Mouse (Mus musculus) megakaryocyte, embryonic 14.5 days (primary cell): ENCODE measurements around the gene Gls2. TPM values are rescaled to one million over a fixed set of nuclear protein-coding genes. Genes with fewer than 3 reads are reported as not detected.
"Not testable (repeated sequence)": the region's sequence is repeated elsewhere in the genome, so short reads cannot be mapped to it uniquely, and the experiment has no call there.

ENCODE experiments used
- H3K27me3 ChIP-seq: replicated peaks from 2 replicates; pipeline ENCODE3; 2012; ENCODE audit warnings: inconsistent platforms
- H3K36me3 ChIP-seq: replicated peaks from 2 replicates; pipeline ENCODE3; 2012; ENCODE audit warnings: low read length, inconsistent platforms, mixed read lengths
- H3K4me1 ChIP-seq: 2 replicates; pipeline ENCODE4 v1.6.1; 2012; ENCODE audit warnings: inconsistent platforms
- H3K4me3 ChIP-seq: replicated peaks from 2 replicates; pipeline ENCODE3; 2012; ENCODE audit warnings: moderate library complexity, mild to moderate bottlenecking, inconsistent platforms
- H3K9me3 ChIP-seq: 2 replicates; pipeline ENCODE4 v1.6.1; 2012; ENCODE audit warnings: inconsistent platforms
- FLI1 ChIP-seq: IDR thresholded peaks from 2 replicates; pipeline ENCODE4 v1.6.1; 2012; ENCODE audit warnings: low read length, inconsistent platforms, mixed read lengths
- GATA1 ChIP-seq: IDR thresholded peaks from 3 replicates; pipeline ENCODE4 v1.6.1; 2012; ENCODE audit warnings: mixed read lengths, low read length, inconsistent platforms, borderline replicate concordance
- polyA plus RNA-seq: library from polyadenylated mRNA; stranded (reverse); fragments of >175 nt; gene quantifications from 2 replicates; pipeline ENCODE4 v1.2.3, GENCODE M21; 2012; ENCODE audit warnings: low replicate concordance; ENCODE audit not compliant: insufficient read depth

Gls2 gene
- 1.8 TPM in 1 of 2 replicates, not detected in the other for polyA plus RNA-seq

- Histone ChIP-seq H3K36me3 (no peaks in the 10 kb centered on the region), H3K27me3 (peaks cover 43% of the 10 kb centered on the region), H3K4me1 (peaks cover 25% of the 10 kb centered on the region), H3K9me3 (no peaks in the 10 kb centered on the region), H3K4me3 (peak within 1 kb of the TSS; percentile 93)
- no peak for TF ChIP-seq GATA1
- no peak for TF ChIP-seq FLI1
Measured at GRCm38 (mm10) chr10:128194024-128194550, at the start of gene Gls2. Gene Gls2, plus strand, starts transcription at chr10:128194457.

- TF ChIP-seq FLI1, result no peak
- H3K36me3 ChIP-seq, result peaks cover 50% of the 10 kb centered on the region
Measured at GRCm38 (mm10) chr10:128144961-128145360, 49.3 kb upstream of the Gls2 start.

GRCm38 (mm10) chr10:128148789-128149365 lies 45.4 kb upstream of the Gls2 start:
- Histone ChIP-seq H3K4me3 (peak overlapping the region; percentile 87), H3K4me1 (peaks cover 21% of the 10 kb centered on the region), H3K9me3 (no peaks in the 10 kb centered on the region), H3K27me3 (no peaks in the 10 kb centered on the region), H3K36me3 (peaks cover 36% of the 10 kb centered on the region)
- no peak for TF ChIP-seq GATA1
- TF ChIP-seq FLI1, result no peak

More at GRCm38 (mm10) chr10:128144961-128145360, 49.3 kb upstream of the Gls2 start:
- H3K9me3 ChIP-seq, result no peaks in the 10 kb centered on the region
- H3K4me1 ChIP-seq, result peaks cover 15% of the 10 kb centered on the region
- H3K27me3 ChIP-seq, result no peaks in the 10 kb centered on the region
- H3K4me3 ChIP-seq, result no peak overlapping the region

DNA sequence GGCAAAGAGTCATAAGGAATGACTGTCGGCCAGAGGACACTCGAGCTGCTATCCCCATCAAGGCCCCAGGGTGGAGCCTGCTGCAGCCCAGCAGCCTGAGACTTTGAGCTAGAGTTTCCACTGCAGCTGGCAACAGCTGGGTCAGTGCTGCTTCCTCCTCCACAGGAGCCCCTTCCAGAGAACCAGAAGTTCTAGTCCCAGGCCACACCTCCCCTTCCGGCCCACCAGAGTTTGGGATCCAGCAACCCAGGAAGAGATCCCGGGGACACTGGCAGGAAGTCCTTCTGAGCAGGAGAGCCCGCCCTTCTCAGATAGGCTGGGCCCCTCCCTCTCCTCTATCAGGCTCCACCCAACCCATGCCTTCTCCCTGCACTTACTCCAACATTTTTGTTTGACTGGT lies 44.7 kb upstream of the Gls2 start:
- TF ChIP-seq FLI1 (no peak), GATA1 (no peak)
- Histone ChIP-seq H3K4me1 (peaks cover 21% of the 10 kb centered on the region), H3K4me3 (peak overlapping the region; percentile 87), H3K36me3 (peaks cover 32% of the 10 kb centered on the region), H3K9me3 (no peaks in the 10 kb centered on the region), H3K27me3 (no peaks in the 10 kb centered on the region)

- Histone ChIP-seq H3K36me3 (peaks cover 20% of the 10 kb centered on the region), H3K4me3 (no peak overlapping the region), H3K9me3 (no peaks in the 10 kb centered on the region), H3K27me3 (no peaks in the 10 kb centered on the region), H3K4me1 (peaks cover 21% of the 10 kb centered on the region)
- no peak for TF ChIP-seq GATA1
- TF ChIP-seq FLI1, result no peak
Measured at GRCm38 (mm10) chr10:128150941-128151340, 43.3 kb upstream of the Gls2 start.

DNA sequence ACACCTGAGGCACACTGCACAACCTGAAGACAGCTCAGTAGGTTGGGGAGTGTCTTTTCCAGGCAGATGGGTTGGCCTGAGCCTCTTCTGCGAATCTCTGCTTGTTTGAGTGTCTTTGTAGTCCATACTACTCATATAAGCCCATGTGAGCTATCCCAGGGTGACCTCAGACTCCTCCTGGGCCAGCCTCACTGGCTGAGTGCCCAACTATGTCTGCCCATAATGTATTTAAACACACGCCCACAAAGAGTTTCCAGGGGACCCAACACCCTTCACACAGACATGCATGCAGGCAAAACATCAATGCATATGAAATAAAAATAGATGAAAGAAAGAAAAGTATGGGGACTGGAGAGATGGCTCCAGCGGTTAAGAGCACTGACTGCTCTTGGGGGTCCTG lies 40.3 kb upstream of the Gls2 start:
- TF ChIP-seq FLI1 (no peak), GATA1 (no peak)
- Histone ChIP-seq H3K36me3 (peaks cover 13% of the 10 kb centered on the region), H3K27me3 (no peaks in the 10 kb centered on the region), H3K9me3 (no peaks in the 10 kb centered on the region), H3K4me1 (peaks cover 16% of the 10 kb centered on the region), H3K4me3 (no peak overlapping the region)

- not testable (repeated sequence) for H3K9me3 ChIP-seq, H3K4me3 ChIP-seq, H3K27me3 ChIP-seq, H3K36me3 ChIP-seq
- peaks cover 23% of the 10 kb centered on the region for H3K4me1 ChIP-seq
Measured at GRCm38 (mm10) chr10:128165726-128166125, 28.5 kb upstream of the Gls2 start.

GRCm38 (mm10) chr10:128167091-128167490 lies 27.2 kb upstream of the Gls2 start:
- Histone ChIP-seq H3K27me3 (no peaks in the 10 kb centered on the region), H3K4me3 (no peak overlapping the region), H3K4me1 (peaks cover 23% of the 10 kb centered on the region), H3K36me3 (peaks cover 3% of the 10 kb centered on the region), H3K9me3 (0 out of 2 replicates have a peak, but pooled peaks cover 3% of the 10 kb centered on the region)
- no peak for TF ChIP-seq GATA1
- no peak for TF ChIP-seq FLI1

GRCm38 (mm10) chr10:128171348-128171747 lies 22.9 kb upstream of the Gls2 start:
- H3K4me3 ChIP-seq, H3K36me3 ChIP-seq, H3K27me3 ChIP-seq, H3K9me3 ChIP-seq: not testable (repeated sequence)
- H3K4me1 ChIP-seq, result peaks cover 34% of the 10 kb centered on the region

GRCm38 (mm10) chr10:128175302-128175701 lies 19.0 kb upstream of the Gls2 start:
- no peaks in the 10 kb centered on the region for H3K27me3 ChIP-seq
- TF ChIP-seq FLI1 (no peak), GATA1 (no peak)
- H3K4me3 ChIP-seq, result peak overlapping the region; percentile 92
- no peaks in the 10 kb centered on the region for H3K36me3 ChIP-seq
- H3K9me3 ChIP-seq, result no peaks in the 10 kb centered on the region
- peaks cover 32% of the 10 kb centered on the region for H3K4me1 ChIP-seq

DNA sequence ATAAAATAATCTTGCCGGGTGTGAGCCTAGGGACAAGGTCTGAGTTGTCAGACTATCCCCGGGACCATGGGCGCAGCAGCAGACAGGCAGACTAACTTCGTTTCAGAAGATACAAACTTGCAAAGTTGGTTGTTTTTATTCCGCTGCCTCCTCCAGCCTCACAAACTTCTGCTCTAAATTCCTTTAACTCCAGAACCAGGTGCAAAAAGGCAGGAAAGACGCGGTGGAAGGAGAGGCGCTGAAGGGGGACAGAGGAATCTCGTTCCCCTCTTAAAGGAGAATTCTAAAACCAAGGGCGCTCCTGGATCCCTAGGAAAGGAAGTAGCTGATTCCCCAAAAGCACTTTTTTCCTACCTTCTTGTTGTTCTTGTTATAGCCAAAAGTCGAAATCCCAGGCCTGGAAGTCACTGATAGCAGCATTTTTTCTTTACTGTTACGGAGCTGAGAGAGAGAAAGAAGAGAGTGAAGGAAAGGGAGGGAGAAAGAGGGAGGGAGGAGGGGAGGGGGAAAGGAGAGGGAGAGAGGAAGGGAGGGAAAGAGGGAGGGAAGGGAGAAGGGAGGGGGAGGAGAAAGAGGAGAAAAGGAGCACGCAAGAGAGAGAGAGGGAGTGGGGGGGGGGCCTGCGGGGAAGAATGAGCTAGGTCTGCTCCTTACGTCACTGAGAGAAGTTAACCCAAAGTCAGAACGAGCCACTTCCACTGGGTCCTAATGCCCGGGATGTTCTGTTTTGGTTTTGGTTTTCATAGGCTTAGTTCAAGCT lies 18.1 kb upstream of the Gls2 start:
- Histone ChIP-seq H3K4me3 (peak overlapping the region; percentile 92), H3K36me3 (no peaks in the 10 kb centered on the region), H3K27me3 (no peaks in the 10 kb centered on the region), H3K9me3 (no peaks in the 10 kb centered on the region), H3K4me1 (peaks cover 32% of the 10 kb centered on the region)
- no peak for TF ChIP-seq FLI1
- no peak for TF ChIP-seq GATA1
